Mouse (Mus musculus) MEL (cell line): Measurements from ENCODE around the gene Col1a1. TPM values are rescaled to one million over a fixed set of nuclear protein-coding genes. Genes with fewer than 3 reads are reported as not detected.

ENCODE experiments used
- DNase-seq: peaks from one replicate; pipeline ENCODE4 v3.0.0; 2011; ENCODE audit warnings: low read depth, low spot score
- H3K27ac ChIP-seq: 2 replicates; pipeline ENCODE4 v1.5.1; 2012; ENCODE audit warnings: low read depth, mild to moderate bottlenecking, control low read depth, low read length, moderate library complexity; ENCODE audit not compliant: control insufficient read depth
- H3K27me3 ChIP-seq, 2 experiments: fragments of 150-350 bp in 1 of 2; sonication (generic) in 1 of 2; 2 replicates each; pipeline ENCODE4 v1.6.1; 2012; ENCODE audit warnings: low read length in 2 of 2, mild to moderate bottlenecking in 2 of 2, improper control_type of control experiment in 1 of 2, moderate library complexity in 1 of 2; ENCODE audit not compliant: insufficient read depth in 2 of 2, control insufficient read depth in 1 of 2
- H3K36me3 ChIP-seq, 2 experiments: 2 replicates each; pipeline ENCODE4 v1.6.1; 2012 to 2014; ENCODE audit warnings: low read length in 2 of 2, improper control_type of control experiment in 1 of 2, inconsistent platforms in 1 of 2, mild to moderate bottlenecking in 1 of 2; ENCODE audit not compliant: insufficient read depth in 2 of 2, control insufficient read depth in 1 of 2
- H3K4me1 ChIP-seq, 2 experiments: fragments of 150-350 bp in 1 of 2; sonication (generic) in 1 of 2; 2 replicates each; pipeline ENCODE4 v1.6.1; 2012; ENCODE audit warnings: low read length in 2 of 2, improper control_type of control experiment in 1 of 2, mild to moderate bottlenecking in 1 of 2; ENCODE audit not compliant: insufficient read depth in 2 of 2, control insufficient read depth in 1 of 2
- H3K4me3 ChIP-seq, 2 experiments: fragments of 150-350 bp in 1 of 2; sonication (generic) in 1 of 2; 2 replicates each; pipeline ENCODE4 v1.5.1; 2012; ENCODE audit warnings: low read depth in 2 of 2, low read length in 2 of 2, mild to moderate bottlenecking in 2 of 2, moderate library complexity in 2 of 2, control low read depth in 1 of 2, improper control_type of control experiment in 1 of 2; ENCODE audit not compliant: control insufficient read depth in 1 of 2, insufficient read depth in 1 of 2
- H3K79me2 ChIP-seq: 2 replicates; pipeline ENCODE4 v1.6.1; 2012; ENCODE audit warnings: mild to moderate bottlenecking, low read length, moderate library complexity; ENCODE audit not compliant: control insufficient read depth, poor library complexity, insufficient read depth
- H3K9ac ChIP-seq: 2 replicates; pipeline ENCODE4 v1.6.1; 2012; ENCODE audit warnings: low read depth, mild to moderate bottlenecking, control low read depth, low read length, moderate library complexity; ENCODE audit not compliant: control insufficient read depth, poor library complexity, severe bottlenecking
- H3K9me3 ChIP-seq: fragments of 150-350 bp; sonication (generic); replicated peaks from 2 replicates; pipeline ENCODE4 v1.6.1; 2012; ENCODE audit warnings: mild to moderate bottlenecking, low read length, improper control_type of control experiment, moderate library complexity; ENCODE audit not compliant: insufficient read depth
- ELF1 ChIP-seq: IDR thresholded peaks from 2 replicates; pipeline ENCODE4 v1.6.1; 2014; ENCODE audit warnings: low read depth, mild to moderate bottlenecking, inconsistent platforms, low read length, improper control_type of control experiment, moderate library complexity
- EP300 ChIP-seq, 2 experiments: IDR thresholded peaks; 2 replicates each; pipeline ENCODE4 v1.6.1; 2011; ENCODE audit warnings: improper control_type of control experiment in 2 of 2, low read length in 2 of 2, low read depth in 1 of 2, mild to moderate bottlenecking in 1 of 2
- ETS1 ChIP-seq: IDR thresholded peaks from 2 replicates; pipeline ENCODE4 v1.6.1; 2012; ENCODE audit warnings: low read depth, mild to moderate bottlenecking, inconsistent platforms, low read length, improper control_type of control experiment, moderate library complexity
- KAT2A ChIP-seq: conservative IDR thresholded peaks from 2 replicates; pipeline ENCODE4 v1.6.1; 2012; ENCODE audit warnings: low read depth, low read length, improper control_type of control experiment, inconsistent platforms
- MXI1 ChIP-seq: IDR thresholded peaks from 2 replicates; pipeline ENCODE4 v1.6.1; 2011; ENCODE audit warnings: mild to moderate bottlenecking, low read depth, low read length, improper control_type of control experiment
- RAD21 ChIP-seq: IDR thresholded peaks from 2 replicates; pipeline ENCODE4 v1.6.1; 2011; ENCODE audit warnings: mild to moderate bottlenecking, low read depth, low read length, improper control_type of control experiment
- SIN3A ChIP-seq: IDR thresholded peaks from 2 replicates; pipeline ENCODE4 v1.6.1; 2012; ENCODE audit warnings: low read length, improper control_type of control experiment, inconsistent platforms
- TBP ChIP-seq: IDR thresholded peaks from 2 replicates; pipeline ENCODE4 v1.8.0; 2011; ENCODE audit warnings: low read depth, low read length, improper control_type of control experiment
- TCF12 ChIP-seq: IDR thresholded peaks from 2 replicates; pipeline ENCODE4 v1.6.1; 2014; ENCODE audit warnings: low read depth, mild to moderate bottlenecking, inconsistent platforms, low read length, improper control_type of control experiment, moderate library complexity
- USF1 ChIP-seq: IDR thresholded peaks from 2 replicates; pipeline ENCODE4 v1.6.1; 2014; ENCODE audit warnings: low read depth, mild to moderate bottlenecking, inconsistent platforms, low read length, improper control_type of control experiment, moderate library complexity
- USF2 ChIP-seq, 2 experiments: IDR thresholded peaks; 2 replicates each; pipeline ENCODE4 v1.6.1; 2011 to 2012; ENCODE audit warnings: improper control_type of control experiment in 2 of 2, low read length in 2 of 2, borderline replicate concordance in 1 of 2, inconsistent platforms in 1 of 2, low read depth in 1 of 2, mild to moderate bottlenecking in 1 of 2; ENCODE audit not compliant: insufficient read depth in 1 of 2
- ZKSCAN1 ChIP-seq: IDR thresholded peaks from 2 replicates; pipeline ENCODE4 v1.6.1; 2012; ENCODE audit warnings: low read depth, mild to moderate bottlenecking, inconsistent platforms, low read length, improper control_type of control experiment, moderate library complexity
- polyA plus RNA-seq, 2 experiments: library from polyadenylated mRNA; stranded (reverse) in 1 of 2; unstranded in 1 of 2; fragments of >175 nt in 1 of 2; fragments of >200 nt in 1 of 2; gene quantifications; 2 replicates each; pipeline versions ENCODE4 v1.2.1 to v1.2.4; 2012; ENCODE audit warnings: low replicate concordance in 2 of 2, low read depth in 1 of 2; ENCODE audit not compliant: insufficient read length in 2 of 2, insufficient read depth in 1 of 2, missing spikeins in 1 of 2
- total RNA-seq: library from RNA; depleted of rRNA; stranded (reverse); fragments of 300-350 nt; gene quantifications from 2 replicates; pipeline ENCODE4 v1.2.3, GENCODE M21; 2012

The Col1a1 gene
- total and polyA plus RNA-seq, 3 experiments = 0.12 to 0.61 TPM; not detected in 1

GRCm38 (mm10) chr11:94952169-94952568 is 16.1 kb downstream of the Col1a1 start:
- H3K4me3 ChIP-seq = no peak overlapping the region
- no peaks in the 10 kb centered on the region for H3K9me3 ChIP-seq
- peaks cover 0 to 8% of the 10 kb centered on the region in 2 experiments; a peak in 2 of 4 replicates for H3K4me1 ChIP-seq
- H3K27ac ChIP-seq = no peak overlapping the region
- DNase-seq = peak; percentile 46
- TF ChIP-seq TBP = no peak
- TF ChIP-seq TCF12 = no peak
- no peak for TF ChIP-seq RAD21
- no peak for TF ChIP-seq MXI1
- no peak for TF ChIP-seq USF1
- no peak for TF ChIP-seq EP300 (IDR thresholded peaks at IDR 0.05; ENCODE audit: low read depth in 1 of 2, low read length in 2 of 2)
- peaks cover 0 to 7% of the 10 kb centered on the region in 2 experiments; a peak in 1 of 4 replicates for H3K36me3 ChIP-seq
- H3K27me3 ChIP-seq = peaks cover 16 to 18% of the 10 kb centered on the region in 2 experiments
- no peak overlapping the region for H3K9ac ChIP-seq
- H3K79me2 ChIP-seq = no peaks in the 10 kb centered on the region

- H3K9me3 ChIP-seq = no peaks in the 10 kb centered on the region
- H3K36me3 ChIP-seq = peaks cover 0 to 14% of the 10 kb centered on the region in 2 experiments; a peak in 2 of 4 replicates
- DNase-seq = no peak
- H3K27me3 ChIP-seq = peaks cover 16 to 18% of the 10 kb centered on the region in 2 experiments
- no peaks in the 10 kb centered on the region for H3K79me2 ChIP-seq
- no peak overlapping the region for H3K27ac ChIP-seq
- H3K9ac ChIP-seq = no peak overlapping the region
- H3K4me1 ChIP-seq = peaks cover 0 to 15% of the 10 kb centered on the region in 2 experiments; a peak in 2 of 4 replicates
- TF ChIP-seq USF1 (0 out of 2 replicates have a peak, but pooled peaks have one; percentile 27), KAT2A (no peak)
- no peak overlapping the region for H3K4me3 ChIP-seq
Measured at GRCm38 (mm10) chr11:94955103-94955502, 19.1 kb downstream of the Col1a1 start.

GRCm38 (mm10) chr11:94957693-94958064 is 21.7 kb downstream of the Col1a1 start:
- Histone ChIP-seq H3K27me3 (peaks cover 22 to 30% of the 10 kb centered on the region in 2 experiments), H3K27ac (no peak overlapping the region), H3K36me3 (peaks cover 0 to 7% of the 10 kb centered on the region in 2 experiments; a peak in 2 of 4 replicates), H3K4me3 (no peak overlapping the region), H3K4me1 (peaks cover 0 to 9% of the 10 kb centered on the region in 2 experiments; a peak in 2 of 4 replicates), H3K9me3 (no peaks in the 10 kb centered on the region), H3K79me2 (no peaks in the 10 kb centered on the region), H3K9ac (no peak overlapping the region)
- TF ChIP-seq SIN3A = no peak
- no peak for TF ChIP-seq ELF1
- TF ChIP-seq ZKSCAN1 = no peak
- TF ChIP-seq USF2 (IDR thresholded peaks at IDR 0.05; ENCODE audit: borderline replicate concordance in 1 of 2, insufficient read depth in 1 of 2, low read depth in 1 of 2, low read length in 2 of 2) = no peak
- no peak for TF ChIP-seq ETS1
- DNase-seq = no peak
